In genomic region chr5:114604781-114605290, GRCm38 (mm10) we compare ENCODE assay signal across 9 mouse cellular contexts. TPM values are rescaled to one million over a fixed set of nuclear protein-coding genes. Genes with fewer than 3 reads are reported as not detected.
DNase-seq lines count a peak whose midpoint lies in the region; ATAC-seq lines count a peak whose summit lies in the region.
"Had no signal": no experiment of that assay in that cellular context is flagged by ENCODE, and none has a peak within 500 bp of the region (broad histone marks: within the 10 kb centered on the region; RNA-seq: fewer than 3 reads in every experiment).

No protein-coding gene starts in this region.

- H3K27ac ChIP-seq in forebrain, embryonic 15.5 days (replicated peaks) = peak overlapping the region; percentile 34
- H3K27ac ChIP-seq in midbrain, embryonic 13.5 days = peak overlapping the region; percentile 63

- H3K36me3 ChIP-seq in forebrain, embryonic 15.5 days = no peaks in the 10 kb centered on the region
- H3K36me3 ChIP-seq in midbrain, embryonic 13.5 days = no peaks in the 10 kb centered on the region

- H3K4me1 ChIP-seq in forebrain, embryonic 15.5 days = peaks cover 56% of the 10 kb centered on the region
- peaks cover 62% of the 10 kb centered on the region for H3K4me1 ChIP-seq in midbrain, embryonic 13.5 days (replicated peaks)

- intact Hi-C loops in left cerebral cortex, postnatal 25 days (cut with DNase I) = loop anchor here (5.0 to 10.0 kb wide), 2 partner anchors 143 to 290 kb away; no protein-coding TSS in a partner anchor
- intact Hi-C loops in gastrocnemius, postnatal 36 days (cut with DNase I) = no loop called here

- H3K9ac ChIP-seq in forebrain, embryonic 15.5 days (replicated peaks) = no peak overlapping the region
- peak overlapping the region; percentile 1; the same call in 1 of the 2 replicates for H3K9ac ChIP-seq in midbrain, embryonic 13.5 days (replicated peaks)

- H3K4me2 ChIP-seq in forebrain, embryonic 15.5 days (replicated peaks) = no peak overlapping the region
- no peak overlapping the region for H3K4me2 ChIP-seq in midbrain, embryonic 13.5 days (replicated peaks)

- 2% methylated on average over 11 of the region's 11 CpGs for WGBS in forebrain, embryonic 15.5 days
- WGBS in midbrain, embryonic 13.5 days = 10% methylated on average over 11 of the region's 11 CpGs

- ATAC-seq in forebrain, embryonic 15.5 days (replicated peaks) = peak; percentile 44
- peak; percentile 69 for ATAC-seq in midbrain, embryonic 13.5 days

- H3K4me3 ChIP-seq in forebrain, embryonic 15.5 days = no peak overlapping the region
- no peak overlapping the region for H3K4me3 ChIP-seq in midbrain, embryonic 13.5 days (replicated peaks)
- H3K4me3 ChIP-seq: myocyte had no signal

- peaks cover 27% of the 10 kb centered on the region for H3K27me3 ChIP-seq in forebrain, embryonic 15.5 days
- H3K27me3 ChIP-seq in midbrain, embryonic 13.5 days = no peaks in the 10 kb centered on the region

- H3K9me3 ChIP-seq in forebrain, embryonic 15.5 days = no peaks in the 10 kb centered on the region
- H3K9me3 ChIP-seq in midbrain, embryonic 13.5 days = no peaks in the 10 kb centered on the region

- peak; percentile 16 to 54 for DNase-seq in kidney, postnatal 4 days
- DNase-seq in kidney, adult 11 months = no peak
- peak; percentile 51 for DNase-seq in R1 (ENCODE audit: low read depth, low spot score)
- no peak for DNase-seq in left cerebral cortex, postnatal 25 days (ENCODE audit: low spot score in 2 of 2)
- DNase-seq in gastrocnemius, postnatal 36 days = no peak
- DNase-seq in urinary bladder, postnatal 4 days (ENCODE audit: low spot score in 2 of 2) = no peak

RNA-seq across cellular contexts. Expression of gene Fam222a, which starts 37.0 kb away (rescaled TPM):
- 5.2 and 5.6 TPM in 2 replicates for polyA plus RNA-seq in forebrain, embryonic 15.5 days (2015; fragmentation: Nextera tagmentation; extraction: Ambion mirVana)
- polyA plus RNA-seq in midbrain, embryonic 13.5 days (2015; fragmentation: Nextera tagmentation; extraction: Ambion mirVana) = 5.1 and 6.1 TPM in 2 replicates
- 10 to 100 TPM in 1 of 2 experiments, 1 to 10 TPM in 1; 6.8 to 12.8 TPM for total RNA-seq in left cerebral cortex, postnatal 25 days (2021)
- under 1 TPM; 0.22 to 0.28 TPM for total RNA-seq in gastrocnemius, postnatal 36 days (2021)

RNA-seq across cellular contexts. Expression of gene Trpv4, which starts 53.4 kb away (rescaled TPM):
- polyA plus RNA-seq in forebrain, embryonic 15.5 days (2015; fragmentation: Nextera tagmentation; extraction: Ambion mirVana) = 0.56 and 0.88 TPM in 2 replicates
- polyA plus RNA-seq in midbrain, embryonic 13.5 days (2015; fragmentation: Nextera tagmentation; extraction: Ambion mirVana) = 0.39 and 0.46 TPM in 2 replicates
- total RNA-seq in left cerebral cortex, postnatal 25 days (2021) = 1 to 10 TPM; 1.9 to 2.2 TPM
- 1 to 10 TPM in 1 of 2 experiments, under 1 TPM in 1; 0.87 to 2.1 TPM for total RNA-seq in gastrocnemius, postnatal 36 days (2021)

Comparison
In these comparisons a context has a peak if more than half of its experiments do, and no peak if none do; other contexts are left out.
1. DNase-seq: peak in kidney, postnatal 4 days (2 of 2) and R1 (single experiment); none in kidney, adult 11 months (single experiment), left cerebral cortex, postnatal 25 days (0 of 2), gastrocnemius, postnatal 36 days (0 of 2) and urinary bladder, postnatal 4 days (0 of 2).
2. RNA of gene Fam222a, which starts 37.0 kb away (total RNA-seq): 6.8 to 12.8 TPM in left cerebral cortex, postnatal 25 days; 0.22 to 0.28 TPM in gastrocnemius, postnatal 36 days; every median in the first group is over 4 times any median in the second.